Mouse (Mus musculus): ENCODE results near the gene Immp2l. TPM values are rescaled to one million over a fixed set of nuclear protein-coding genes. Genes with fewer than 3 reads are reported as not detected.

Immp2l gene
- polyA plus RNA-seq, 1 experiment: 0.62 TPM

- Histone ChIP-seq H3K4me3 (replicated peaks) (no peak overlapping the region), H3K9me3 (no peaks in the 10 kb centered on the region), H3K36me3 (replicated peaks; ENCODE audit: low read length) (no peaks in the 10 kb centered on the region), H3K4me1 (no peaks in the 10 kb centered on the region), H3K27me3 (replicated peaks) (no peaks in the 10 kb centered on the region)
- TF ChIP-seq GATA1 (IDR thresholded peaks at IDR 0.05; ENCODE audit: borderline replicate concordance, low read length) (no peak), FLI1 (IDR thresholded peaks at IDR 0.05; ENCODE audit: low read length) (no peak)
These were observed 412.5 kb downstream of the Immp2l start for GRCm38 (mm10) chr12:41436206-41436985.

GRCm38 (mm10) chr12:41438446-41438845 is 414.6 kb downstream of the Immp2l start:
- TF ChIP-seq GATA1 (IDR thresholded peaks at IDR 0.05; ENCODE audit: borderline replicate concordance, low read length) (no peak), FLI1 (IDR thresholded peaks at IDR 0.05; ENCODE audit: low read length) (no peak)
- Histone ChIP-seq H3K4me1 (no peaks in the 10 kb centered on the region), H3K36me3 (replicated peaks; ENCODE audit: low read length) (no peaks in the 10 kb centered on the region), H3K9me3 (no peaks in the 10 kb centered on the region), H3K27me3 (replicated peaks) (no peaks in the 10 kb centered on the region), H3K4me3 (replicated peaks) (no peak overlapping the region)

DNA sequence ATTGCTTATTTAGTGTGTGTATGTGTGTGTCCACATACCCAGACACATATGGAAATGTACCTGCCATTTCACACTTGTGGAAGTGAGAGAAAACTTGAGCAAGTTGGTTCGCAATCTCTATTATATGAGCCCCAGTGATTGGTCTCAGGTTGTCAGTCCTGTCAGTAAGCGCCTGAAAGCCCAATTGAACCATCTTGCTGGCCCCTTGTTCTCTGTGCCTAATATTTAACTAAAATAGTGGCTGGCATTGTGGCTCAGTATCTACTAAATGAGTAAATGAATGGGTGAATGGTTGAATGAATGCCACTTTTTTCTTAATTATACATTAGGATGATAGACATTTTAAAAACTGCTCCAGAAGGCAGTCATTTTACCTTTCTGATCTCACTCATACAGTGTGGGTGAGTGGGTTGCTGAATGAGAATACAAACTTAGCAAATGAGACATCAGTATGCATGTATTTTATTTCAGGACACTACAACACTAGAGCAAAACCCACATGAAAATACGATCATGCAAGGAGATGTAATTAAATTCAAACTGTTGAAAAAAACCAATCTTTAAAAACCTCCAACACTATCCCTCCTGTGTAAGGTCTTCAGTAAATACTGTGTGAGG is 444.6 kb downstream of the Immp2l start:
- Histone ChIP-seq H3K4me1 (no peaks in the 10 kb centered on the region), H3K4me3 (replicated peaks) (no peak overlapping the region), H3K36me3 (replicated peaks; ENCODE audit: low read length) (no peaks in the 10 kb centered on the region), H3K27me3 (replicated peaks) (no peaks in the 10 kb centered on the region), H3K9me3 (no peaks in the 10 kb centered on the region)
- no peak for TF ChIP-seq FLI1 (IDR thresholded peaks at IDR 0.05; ENCODE audit: low read length)
- no peak for TF ChIP-seq GATA1 (IDR thresholded peaks at IDR 0.05; ENCODE audit: borderline replicate concordance, low read length)

DNA sequence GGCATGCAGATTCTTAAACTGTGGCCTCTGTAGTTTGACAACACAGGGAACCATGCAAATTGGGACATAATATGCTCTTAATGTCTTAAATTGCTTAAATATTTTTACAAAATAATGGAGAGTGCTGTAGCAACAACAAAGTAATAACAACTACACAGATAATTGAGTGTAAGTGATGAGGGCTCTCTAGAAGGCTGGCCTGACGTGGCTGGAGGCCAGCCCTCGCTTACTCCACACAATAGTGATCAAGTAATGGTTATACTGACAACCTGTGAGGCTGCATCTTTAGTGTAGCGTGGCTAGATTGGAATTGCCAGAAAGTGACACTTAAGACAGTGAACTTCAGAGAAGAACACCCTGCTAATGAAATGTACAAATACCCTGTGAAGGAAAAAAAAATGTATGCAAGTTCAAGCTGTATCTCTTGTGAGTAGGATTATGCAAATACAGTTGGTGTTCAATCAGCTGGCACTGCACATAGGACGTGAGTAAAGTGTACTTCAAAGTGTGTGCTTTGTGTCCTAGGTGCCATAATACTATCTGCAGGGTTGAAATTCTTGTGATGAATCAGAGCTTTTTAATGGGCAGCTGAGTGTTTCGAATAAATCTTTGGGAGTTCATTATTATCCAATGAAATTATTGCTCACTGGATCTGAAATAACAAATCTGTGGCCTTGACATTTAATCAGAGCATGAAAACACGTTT is 445.4 kb downstream of the Immp2l start:
- TF ChIP-seq FLI1 (IDR thresholded peaks at IDR 0.05; ENCODE audit: low read length): no peak
- no peak for TF ChIP-seq GATA1 (IDR thresholded peaks at IDR 0.05; ENCODE audit: borderline replicate concordance, low read length)
- Histone ChIP-seq H3K4me1 (no peaks in the 10 kb centered on the region), H3K4me3 (replicated peaks) (no peak overlapping the region), H3K9me3 (no peaks in the 10 kb centered on the region), H3K36me3 (replicated peaks; ENCODE audit: low read length) (no peaks in the 10 kb centered on the region), H3K27me3 (replicated peaks) (no peaks in the 10 kb centered on the region)

DNA sequence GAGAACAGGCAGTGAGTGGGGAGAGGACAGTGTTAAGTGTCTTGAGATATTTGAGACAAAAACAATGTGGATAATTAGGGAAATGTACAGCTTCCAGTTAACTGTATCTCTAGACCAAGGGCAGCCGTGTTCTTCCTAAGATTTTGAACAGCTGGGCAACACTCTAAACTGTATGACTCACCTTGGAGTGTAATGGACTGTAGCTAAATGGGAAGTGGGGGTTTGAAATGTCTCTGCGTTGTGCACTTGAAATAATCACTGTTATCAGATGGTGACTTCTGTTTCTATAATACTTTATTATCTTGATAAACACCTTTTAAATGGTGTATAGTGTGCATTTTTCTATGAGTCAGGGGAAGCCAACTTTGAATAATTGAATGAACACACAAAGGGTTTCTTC is 457.6 kb downstream of the Immp2l start:
- no peaks in the 10 kb centered on the region for H3K9me3 ChIP-seq
- no peaks in the 10 kb centered on the region for H3K27me3 ChIP-seq (replicated peaks)
- TF ChIP-seq FLI1 (IDR thresholded peaks at IDR 0.05; ENCODE audit: low read length) (no peak), GATA1 (IDR thresholded peaks at IDR 0.05; ENCODE audit: borderline replicate concordance, low read length) (no peak)

DNA sequence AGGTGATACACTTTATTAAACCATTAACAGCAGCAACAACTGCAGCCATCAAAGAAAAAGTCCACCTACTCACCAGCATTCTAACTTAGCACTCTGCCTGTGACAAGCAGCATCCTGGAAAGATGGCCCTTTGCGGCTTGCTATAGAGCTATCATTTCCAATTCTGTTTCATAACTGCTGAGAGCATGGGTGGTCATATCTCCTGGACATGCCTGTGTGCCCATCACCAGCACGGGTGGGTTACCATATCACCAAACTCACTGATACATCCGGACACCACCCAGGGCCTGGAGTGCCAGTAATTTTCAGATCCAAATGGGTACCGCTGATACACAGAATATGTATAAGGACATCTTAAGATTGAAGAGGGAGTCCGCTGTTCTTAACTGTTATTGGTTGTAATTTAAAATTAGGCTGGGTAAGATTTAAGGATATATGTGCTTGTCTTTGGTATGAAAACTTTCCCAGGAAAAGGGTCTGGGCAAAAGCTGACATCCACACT is 459.3 kb downstream of the Immp2l start:
- no peaks in the 10 kb centered on the region for H3K36me3 ChIP-seq (replicated peaks; ENCODE audit: low read length)
- H3K9me3 ChIP-seq: no peaks in the 10 kb centered on the region
- peak overlapping the region; percentile 91 for H3K4me3 ChIP-seq (replicated peaks)
- TF ChIP-seq GATA1 (IDR thresholded peaks at IDR 0.05; ENCODE audit: borderline replicate concordance, low read length) (no peak), FLI1 (IDR thresholded peaks at IDR 0.05; ENCODE audit: low read length) (no peak)
- peaks cover 39% of the 10 kb centered on the region for H3K4me1 ChIP-seq
- H3K27me3 ChIP-seq (replicated peaks): no peaks in the 10 kb centered on the region

More for the DNA sequence above, 457.6 kb downstream of the Immp2l start:
- no peaks in the 10 kb centered on the region for H3K36me3 ChIP-seq (replicated peaks; ENCODE audit: low read length)
- no peak overlapping the region for H3K4me3 ChIP-seq (replicated peaks)
- H3K4me1 ChIP-seq: peaks cover 31% of the 10 kb centered on the region

DNA sequence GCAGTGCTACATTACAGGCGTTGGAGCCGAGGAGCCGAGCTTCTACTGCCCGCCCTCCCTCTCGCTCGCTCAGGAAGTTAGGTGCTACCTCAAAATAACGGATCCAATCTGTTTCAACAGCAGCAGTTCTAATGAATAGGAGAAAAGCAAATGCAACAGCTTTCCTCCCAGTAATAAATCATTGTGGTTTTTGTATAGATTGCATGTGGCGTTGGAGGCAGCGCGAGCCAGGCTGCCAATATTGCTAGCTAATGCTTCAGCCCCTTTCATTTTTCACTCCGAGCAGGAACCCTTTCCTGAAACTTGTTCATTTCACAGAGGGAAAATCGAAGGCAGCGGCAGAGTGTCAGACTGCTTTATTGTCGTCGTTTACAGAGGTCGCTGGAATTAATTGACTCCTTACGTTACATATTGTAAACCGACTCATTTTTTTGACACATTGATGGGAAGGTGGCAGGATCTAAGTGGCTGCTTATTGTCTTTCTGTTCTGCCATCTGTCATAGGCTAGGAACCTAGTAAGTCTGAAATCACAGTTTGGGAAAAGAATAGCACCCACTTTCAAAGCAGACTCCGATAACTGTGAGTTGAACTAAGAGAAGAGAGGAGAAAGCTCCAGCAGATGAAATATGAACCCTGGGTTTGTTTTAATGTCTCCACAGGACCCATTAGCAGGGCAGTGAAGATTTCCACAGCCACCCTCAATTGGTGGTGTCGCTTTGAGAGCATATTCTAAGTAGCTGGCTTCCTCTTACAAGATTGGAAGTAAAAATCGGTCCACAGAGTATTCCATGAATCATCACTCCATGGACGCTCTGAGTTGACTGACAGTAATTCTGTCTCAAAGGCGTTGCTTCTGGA is 459.9 kb downstream of the Immp2l start:
- TF ChIP-seq FLI1 (IDR thresholded peaks at IDR 0.05; ENCODE audit: low read length) (no peak), GATA1 (IDR thresholded peaks at IDR 0.05; ENCODE audit: borderline replicate concordance, low read length) (no peak)
- no peaks in the 10 kb centered on the region for H3K36me3 ChIP-seq (replicated peaks; ENCODE audit: low read length)
- peaks cover 39% of the 10 kb centered on the region for H3K4me1 ChIP-seq
- no peaks in the 10 kb centered on the region for H3K27me3 ChIP-seq (replicated peaks)
- peak overlapping the region; percentile 91 for H3K4me3 ChIP-seq (replicated peaks)
- no peaks in the 10 kb centered on the region for H3K9me3 ChIP-seq

- Histone ChIP-seq H3K27me3 (replicated peaks) (no peaks in the 10 kb centered on the region), H3K4me3 (replicated peaks) (peak overlapping the region; percentile 91)
These were observed 461.0 kb downstream of the Immp2l start for GRCm38 (mm10) chr12:41484689-41485511.

More at GRCm38 (mm10) chr12:41484689-41485511, 461.0 kb downstream of the Immp2l start:
- Histone ChIP-seq H3K4me1 (peaks cover 39% of the 10 kb centered on the region), H3K9me3 (no peaks in the 10 kb centered on the region), H3K36me3 (replicated peaks; ENCODE audit: low read length) (no peaks in the 10 kb centered on the region)
- no peak for TF ChIP-seq GATA1 (IDR thresholded peaks at IDR 0.05; ENCODE audit: borderline replicate concordance, low read length)
- no peak for TF ChIP-seq FLI1 (IDR thresholded peaks at IDR 0.05; ENCODE audit: low read length)
